Mouse (Mus musculus): Measurements from ENCODE around the gene Slc22a20. TPM values are rescaled to one million over a fixed set of nuclear protein-coding genes. Genes with fewer than 3 reads are reported as not detected.

Gene Slc22a20
- total and polyA plus RNA-seq, 3 experiments: not detected

DNA sequence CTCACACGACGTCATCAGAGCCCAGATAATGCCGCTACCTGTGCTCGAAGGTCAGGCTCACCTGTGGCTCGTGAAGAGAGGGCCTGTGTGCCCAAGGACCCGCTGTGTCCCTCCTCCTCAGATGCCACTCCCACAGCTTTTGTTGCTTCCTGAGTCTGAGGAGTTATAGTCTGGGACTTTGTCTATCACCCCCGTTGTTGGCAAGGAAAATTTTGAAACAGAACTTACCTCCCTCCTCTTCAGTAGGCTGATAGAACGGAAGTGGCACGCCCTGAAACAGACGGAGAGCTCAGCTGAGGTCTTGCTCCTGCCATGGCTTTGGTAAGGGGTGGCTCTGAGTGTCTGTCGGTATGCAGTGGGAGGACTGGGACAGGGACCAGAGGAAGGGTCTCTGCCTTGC is 35.7 kb downstream of the Slc22a20 start:
- ATAC-seq (ENCODE audit: extremely low read depth, insufficient number of reproducible peaks, low FRiP score, poor library complexity, severe bottlenecking) (no peak), DNase-seq (ENCODE audit: low spot score) (no peak)
- Histone ChIP-seq H3K27me3 (ENCODE audit: insufficient read depth, low read length) (no peaks in the 10 kb centered on the region), H3K36me3 (replicated peaks) (peaks cover 98% of the 10 kb centered on the region), H3K9me3 (replicated peaks) (no peaks in the 10 kb centered on the region), H3K4me3 (ENCODE audit: low read depth, low read length) (no peak overlapping the region), H3K4me1 (ENCODE audit: insufficient read depth, low read depth, low read length) (peaks cover 11% of the 10 kb centered on the region)
- TF ChIP-seq TAL1 (conservative IDR thresholded peaks at IDR 0.05; ENCODE audit: low read depth, low read length) (no peak), GATA2 (IDR thresholded peaks at IDR 0.05; ENCODE audit: borderline replicate concordance, low read depth, low read length) (no peak), CTCF (IDR thresholded peaks at IDR 0.05; ENCODE audit: low read depth, low read length) (no peak), GATA1 (IDR thresholded peaks at IDR 0.05; ENCODE audit: borderline replicate concordance, low read length) (no peak), POLR2AphosphoS5 (IDR thresholded peaks at IDR 0.05; ENCODE audit: insufficient replicate concordance, low read depth, low read length) (no peak)

DNA sequence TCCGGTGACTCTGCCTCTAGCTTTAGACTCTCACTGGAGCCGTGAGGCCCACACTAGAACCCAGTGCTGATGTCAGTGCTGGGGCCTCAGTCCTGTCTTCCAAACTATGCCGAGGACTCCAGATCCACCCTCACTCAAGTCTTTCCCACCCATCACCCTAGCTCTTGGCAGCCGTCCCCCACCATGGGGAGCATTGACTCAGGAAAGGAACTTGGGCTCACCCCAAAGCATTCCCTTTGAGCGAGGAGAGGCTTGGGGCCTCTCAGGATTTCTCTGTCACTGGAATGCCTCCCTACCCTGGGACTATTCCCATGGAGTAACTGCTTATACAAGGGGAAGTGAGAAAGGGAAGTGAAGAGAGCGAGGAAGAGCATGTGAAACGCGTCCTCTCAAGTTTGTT is 40.1 kb downstream of the Slc22a20 start:
- Histone ChIP-seq H3K27me3 (ENCODE audit: insufficient read depth, low read length) (no peaks in the 10 kb centered on the region), H3K4me3 (ENCODE audit: low read depth, low read length) (no peak overlapping the region), H3K36me3 (replicated peaks) (peaks cover 98% of the 10 kb centered on the region), H3K4me1 (ENCODE audit: insufficient read depth, low read depth, low read length) (peaks cover 16% of the 10 kb centered on the region), H3K9me3 (replicated peaks) (no peaks in the 10 kb centered on the region)
- ATAC-seq (ENCODE audit: extremely low read depth, insufficient number of reproducible peaks, low FRiP score, poor library complexity, severe bottlenecking) (no peak), DNase-seq (ENCODE audit: low spot score) (no peak)
- no peak for TF ChIP-seq GATA2 (IDR thresholded peaks at IDR 0.05; ENCODE audit: borderline replicate concordance, low read depth, low read length)
- TF ChIP-seq TAL1 (conservative IDR thresholded peaks at IDR 0.05; ENCODE audit: low read depth, low read length): no peak
- TF ChIP-seq POLR2AphosphoS5 (IDR thresholded peaks at IDR 0.05; ENCODE audit: insufficient replicate concordance, low read depth, low read length): no peak
- no peak for TF ChIP-seq GATA1 (IDR thresholded peaks at IDR 0.05; ENCODE audit: borderline replicate concordance, low read length)

DNA sequence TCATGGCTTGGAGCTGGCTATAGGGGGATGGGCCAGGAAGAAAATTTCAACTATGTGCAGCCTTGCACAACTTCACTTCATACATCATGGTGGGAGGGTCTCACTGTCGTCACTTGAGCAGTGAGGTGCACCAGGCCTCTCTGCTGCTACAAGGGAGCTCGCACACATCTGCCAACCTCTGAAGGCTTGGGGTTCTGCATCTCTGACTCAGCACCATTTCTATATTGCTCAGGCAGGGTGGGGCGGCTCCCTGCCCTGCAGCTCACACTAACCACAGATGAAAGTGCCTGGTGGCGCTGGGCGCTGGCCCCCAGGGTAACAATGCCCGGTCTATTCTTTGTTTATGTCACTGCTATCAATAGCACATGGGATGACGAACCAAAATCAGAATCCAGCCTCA is 40.9 kb downstream of the Slc22a20 start:
- no peak overlapping the region for H3K4me3 ChIP-seq (ENCODE audit: low read depth, low read length)
- H3K27me3 ChIP-seq (ENCODE audit: insufficient read depth, low read length): no peaks in the 10 kb centered on the region
- ATAC-seq (ENCODE audit: extremely low read depth, insufficient number of reproducible peaks, low FRiP score, poor library complexity, severe bottlenecking): peak; percentile 54

DNA sequence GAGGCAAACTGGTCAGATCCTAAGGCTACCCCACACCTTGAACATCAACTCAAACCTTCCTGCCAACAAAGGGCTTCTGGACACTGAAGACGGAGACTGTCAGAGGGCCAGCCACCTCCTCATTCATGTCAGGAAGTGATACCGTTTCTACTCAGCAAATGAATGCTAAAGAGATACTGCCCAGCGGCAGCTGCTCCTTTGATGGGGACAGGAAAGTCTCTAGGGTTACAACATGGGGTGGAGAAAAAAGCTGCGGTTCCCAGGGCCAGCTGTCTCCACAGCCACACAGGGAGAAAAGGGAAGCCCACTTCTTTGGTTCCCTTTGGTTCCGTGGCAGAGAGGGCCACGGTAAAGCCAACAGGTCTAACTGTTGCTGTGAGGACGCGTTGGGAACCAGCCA is 41.8 kb downstream of the Slc22a20 start:
- ATAC-seq (ENCODE audit: extremely low read depth, insufficient number of reproducible peaks, low FRiP score, poor library complexity, severe bottlenecking) (no peak), DNase-seq (ENCODE audit: low spot score) (no peak)
- H3K27me3 ChIP-seq (ENCODE audit: insufficient read depth, low read length): no peaks in the 10 kb centered on the region
- H3K4me3 ChIP-seq (ENCODE audit: low read depth, low read length): no peak overlapping the region
- peaks cover 98% of the 10 kb centered on the region for H3K36me3 ChIP-seq (replicated peaks)
- no peaks in the 10 kb centered on the region for H3K9me3 ChIP-seq (replicated peaks)
- peaks cover 20% of the 10 kb centered on the region for H3K4me1 ChIP-seq (ENCODE audit: insufficient read depth, low read depth, low read length)
- no peak for TF ChIP-seq TAL1 (conservative IDR thresholded peaks at IDR 0.05; ENCODE audit: low read depth, low read length)
- TF ChIP-seq CTCF (IDR thresholded peaks at IDR 0.05; ENCODE audit: low read depth, low read length): no peak
- no peak for TF ChIP-seq GATA2 (IDR thresholded peaks at IDR 0.05; ENCODE audit: borderline replicate concordance, low read depth, low read length)
- no peak for TF ChIP-seq POLR2AphosphoS5 (IDR thresholded peaks at IDR 0.05; ENCODE audit: insufficient replicate concordance, low read depth, low read length)
- no peak for TF ChIP-seq GATA1 (IDR thresholded peaks at IDR 0.05; ENCODE audit: borderline replicate concordance, low read length)

More for the DNA sequence above, 40.9 kb downstream of the Slc22a20 start:
- TF ChIP-seq GATA2 (IDR thresholded peaks at IDR 0.05; ENCODE audit: borderline replicate concordance, low read depth, low read length) (no peak), TAL1 (conservative IDR thresholded peaks at IDR 0.05; ENCODE audit: low read depth, low read length) (no peak), CTCF (IDR thresholded peaks at IDR 0.05; ENCODE audit: low read depth, low read length) (no peak), POLR2AphosphoS5 (IDR thresholded peaks at IDR 0.05; ENCODE audit: insufficient replicate concordance, low read depth, low read length) (no peak), GATA1 (IDR thresholded peaks at IDR 0.05; ENCODE audit: borderline replicate concordance, low read length) (no peak)
- DNase-seq (ENCODE audit: low spot score): peak; percentile 36
- H3K4me1 ChIP-seq (ENCODE audit: insufficient read depth, low read depth, low read length): peaks cover 18% of the 10 kb centered on the region
- H3K9me3 ChIP-seq (replicated peaks): no peaks in the 10 kb centered on the region
- peaks cover 98% of the 10 kb centered on the region for H3K36me3 ChIP-seq (replicated peaks)

DNA sequence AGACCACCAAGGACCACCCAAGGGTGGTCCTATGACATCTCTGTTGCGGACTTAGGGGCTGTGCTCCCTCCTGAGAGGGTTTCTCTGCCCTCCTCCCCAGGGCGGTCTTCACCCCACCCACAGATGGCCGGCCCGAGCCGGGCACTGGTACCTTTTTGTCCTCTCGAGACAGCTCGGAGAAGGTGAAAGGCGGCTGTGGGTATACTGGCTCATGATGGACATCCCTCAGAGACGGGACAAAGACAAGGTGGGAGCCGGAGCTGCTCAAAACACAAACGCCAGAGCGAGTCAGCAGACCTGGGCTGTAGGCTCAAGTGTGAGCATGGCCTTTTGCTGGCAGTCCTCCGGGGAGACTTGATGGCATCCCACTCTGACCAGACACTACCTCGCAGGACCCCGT is 42.5 kb downstream of the Slc22a20 start:
- no peaks in the 10 kb centered on the region for H3K27me3 ChIP-seq (ENCODE audit: insufficient read depth, low read length)
- DNase-seq (ENCODE audit: low spot score): no peak
- TF ChIP-seq GATA1 (IDR thresholded peaks at IDR 0.05; ENCODE audit: borderline replicate concordance, low read length) (no peak), TAL1 (conservative IDR thresholded peaks at IDR 0.05; ENCODE audit: low read depth, low read length) (no peak), POLR2AphosphoS5 (IDR thresholded peaks at IDR 0.05; ENCODE audit: insufficient replicate concordance, low read depth, low read length) (no peak), GATA2 (IDR thresholded peaks at IDR 0.05; ENCODE audit: borderline replicate concordance, low read depth, low read length) (no peak), CTCF (IDR thresholded peaks at IDR 0.05; ENCODE audit: low read depth, low read length) (no peak)
- no peak for ATAC-seq (ENCODE audit: extremely low read depth, insufficient number of reproducible peaks, low FRiP score, poor library complexity, severe bottlenecking)
- no peaks in the 10 kb centered on the region for H3K9me3 ChIP-seq (replicated peaks)
- H3K4me3 ChIP-seq (ENCODE audit: low read depth, low read length): no peak overlapping the region
- peaks cover 24% of the 10 kb centered on the region for H3K4me1 ChIP-seq (ENCODE audit: insufficient read depth, low read depth, low read length)
- H3K36me3 ChIP-seq (replicated peaks): peaks cover 96% of the 10 kb centered on the region

DNA sequence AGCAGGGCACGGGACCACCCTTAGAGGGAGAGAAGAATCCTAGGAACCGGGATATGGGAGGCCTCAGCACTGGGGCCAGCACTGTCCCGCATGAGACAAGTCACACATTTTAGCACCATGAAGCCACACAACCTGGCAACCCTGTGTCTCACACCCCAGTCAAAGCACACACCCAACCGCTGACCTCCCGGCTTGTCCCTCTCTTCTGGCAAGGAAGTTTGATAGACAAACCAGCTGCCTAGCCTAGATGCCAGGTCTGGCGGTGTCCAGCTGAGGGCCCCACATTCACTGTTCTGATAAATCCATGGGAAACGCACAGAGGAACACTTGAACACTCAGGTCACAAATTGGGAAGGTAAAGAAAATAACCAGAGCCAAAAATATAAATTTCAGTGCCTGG is 43.4 kb downstream of the Slc22a20 start:
- TF ChIP-seq POLR2AphosphoS5 (IDR thresholded peaks at IDR 0.05; ENCODE audit: insufficient replicate concordance, low read depth, low read length): no peak
- TF ChIP-seq GATA2 (IDR thresholded peaks at IDR 0.05; ENCODE audit: borderline replicate concordance, low read depth, low read length): no peak
- TF ChIP-seq CTCF (IDR thresholded peaks at IDR 0.05; ENCODE audit: low read depth, low read length): no peak
- TF ChIP-seq TAL1 (conservative IDR thresholded peaks at IDR 0.05; ENCODE audit: low read depth, low read length): no peak
- no peak for TF ChIP-seq GATA1 (IDR thresholded peaks at IDR 0.05; ENCODE audit: borderline replicate concordance, low read length)
- H3K36me3 ChIP-seq (replicated peaks): peaks cover 96% of the 10 kb centered on the region
- DNase-seq (ENCODE audit: low spot score) (no peak), ATAC-seq (ENCODE audit: extremely low read depth, insufficient number of reproducible peaks, low FRiP score, poor library complexity, severe bottlenecking) (no peak)
- no peaks in the 10 kb centered on the region; the same call in 1 of the 2 replicates for H3K27me3 ChIP-seq (ENCODE audit: insufficient read depth, low read length)
- no peak overlapping the region for H3K4me3 ChIP-seq (ENCODE audit: low read depth, low read length)
- H3K9me3 ChIP-seq (replicated peaks): no peaks in the 10 kb centered on the region
- H3K4me1 ChIP-seq (ENCODE audit: insufficient read depth, low read depth, low read length): peaks cover 31% of the 10 kb centered on the region
